In the genomic region with DNA sequence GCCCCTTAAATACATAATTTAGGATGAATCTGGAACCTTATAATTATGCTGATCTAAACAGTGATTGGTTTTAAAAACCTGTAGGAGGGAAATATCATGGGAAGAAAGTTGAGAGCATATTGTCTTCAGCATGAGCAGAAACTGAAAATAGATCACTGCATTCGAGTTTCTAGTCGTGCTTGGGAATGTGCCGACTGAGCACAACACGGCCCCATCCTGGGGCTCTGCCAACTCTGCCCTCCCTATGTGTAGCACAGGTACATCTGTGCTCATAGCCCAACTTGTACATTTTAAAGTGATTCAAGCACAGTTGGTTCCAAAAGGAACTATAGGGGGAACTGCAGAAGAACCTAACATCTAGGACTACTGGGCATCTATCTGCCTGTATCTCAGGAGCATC, we compare ENCODE assay signal across 17 mouse cellular contexts.
DNase-seq lines count a peak whose midpoint lies in the region; ATAC-seq and TF ChIP-seq lines count a peak whose summit lies in the region.
"Had no signal": no experiment of that assay in that cellular context is flagged by ENCODE, and none has a peak within 500 bp of the region (broad histone marks: within the 10 kb centered on the region; RNA-seq: fewer than 3 reads in every experiment).

No protein-coding gene starts in this region.

- no peak overlapping the region for H3K4me3 ChIP-seq in midbrain, postnatal 0 days (ENCODE audit: low read depth, low read length)
- H3K4me3 ChIP-seq: limb, embryonic 10.5 days; liver, embryonic 15.5 days; neural tube, embryonic 13.5 days had no signal

- no peaks in the 10 kb centered on the region for H3K4me1 ChIP-seq in midbrain, postnatal 0 days (ENCODE audit: insufficient read depth, low read length)
- H3K4me1 ChIP-seq: limb, embryonic 10.5 days; liver, embryonic 15.5 days; neural tube, embryonic 13.5 days had no signal

- no peaks in the 10 kb centered on the region for H3K36me3 ChIP-seq in midbrain, postnatal 0 days (ENCODE audit: insufficient read depth, low read length)
- H3K36me3 ChIP-seq: limb, embryonic 10.5 days; liver, embryonic 15.5 days; neural tube, embryonic 13.5 days had no signal

- DNase-seq in heart, postnatal 4 days, result peak; percentile 6
- DNase-seq in heart, adult 18-20 months, result no peak
- peak; percentile 73 for DNase-seq in layer of hippocampus, adult 11-12 months (ENCODE audit: low spot score)
- DNase-seq in left cerebral cortex, adult 18-20 months (ENCODE audit: low spot score in 2 of 2), result peak; percentile 51 to 62
- peak; percentile 75 to 76 for DNase-seq in right cerebral cortex, postnatal 10 days (ENCODE audit: low spot score in 2 of 2)
- no peak for DNase-seq in heart, adult 9 months (ENCODE audit: low spot score in 2 of 2)
- DNase-seq in midbrain, postnatal 0 days (ENCODE audit: low spot score), result no peak
- no peak for DNase-seq in heart, adult 8-10 months (ENCODE audit: low spot score)
- DNase-seq: adrenal gland, postnatal 10 days; retina, postnatal 1 day; thymus, postnatal 36 days had no signal

- no peak for ATAC-seq in midbrain, postnatal 0 days (ENCODE audit: low FRiP score)
- ATAC-seq: inflammation-experienced regulatory T-cells, adult 6 months; midbrain, embryonic 16.5 days had no signal

- WGBS in midbrain, postnatal 0 days, result 88% methylated on average over 4 of the region's 4 CpGs

- H3K27ac ChIP-seq in midbrain, postnatal 0 days (ENCODE audit: low read depth, low read length), result no peak overlapping the region
- H3K27ac ChIP-seq: limb, embryonic 10.5 days; liver, embryonic 15.5 days; macrophage; neural tube, embryonic 13.5 days had no signal

- TF ChIP-seq CTCF in midbrain, postnatal 0 days (IDR thresholded peaks at IDR 0.05), result no peak

- no peaks in the 10 kb centered on the region for H3K27me3 ChIP-seq in midbrain, postnatal 0 days (ENCODE audit: insufficient read depth, low read length)
- H3K27me3 ChIP-seq: liver, embryonic 15.5 days; neural tube, embryonic 13.5 days had no signal

- H3K4me2 ChIP-seq in midbrain, postnatal 0 days (ENCODE audit: low read depth, low read length, poor library complexity, severe bottlenecking), result no peak overlapping the region
- H3K4me2 ChIP-seq: liver, embryonic 15.5 days; neural tube, embryonic 13.5 days had no signal

- H3K9me3 ChIP-seq in midbrain, postnatal 0 days (ENCODE audit: low read length), result no peaks in the 10 kb centered on the region
- H3K9me3 ChIP-seq: limb, embryonic 10.5 days; liver, embryonic 15.5 days; neural tube, embryonic 13.5 days had no signal

- no peak overlapping the region for H3K9ac ChIP-seq in midbrain, postnatal 0 days (replicated peaks; ENCODE audit: low read length, poor library complexity, severe bottlenecking)
- H3K9ac ChIP-seq: liver, embryonic 15.5 days; neural tube, embryonic 13.5 days had no signal

Comparison
In these comparisons a context has a peak if more than half of its experiments do, and no peak if none do; other contexts are left out.
1. DNase-seq: peak in heart, postnatal 4 days (single experiment), layer of hippocampus, adult 11-12 months (single experiment), left cerebral cortex, adult 18-20 months (2 of 2) and right cerebral cortex, postnatal 10 days (2 of 2); none in heart, adult 18-20 months (0 of 2), heart, adult 9 months (0 of 2), midbrain, postnatal 0 days (single experiment) and heart, adult 8-10 months (single experiment).